Mouse (Mus musculus): ENCODE measurements around the gene Tmem88. TPM values are rescaled to one million over a fixed set of nuclear protein-coding genes. Genes with fewer than 3 reads are reported as not detected.

Tmem88 gene
- polyA plus RNA-seq, 1 experiment = 9.3 TPM

DNA sequence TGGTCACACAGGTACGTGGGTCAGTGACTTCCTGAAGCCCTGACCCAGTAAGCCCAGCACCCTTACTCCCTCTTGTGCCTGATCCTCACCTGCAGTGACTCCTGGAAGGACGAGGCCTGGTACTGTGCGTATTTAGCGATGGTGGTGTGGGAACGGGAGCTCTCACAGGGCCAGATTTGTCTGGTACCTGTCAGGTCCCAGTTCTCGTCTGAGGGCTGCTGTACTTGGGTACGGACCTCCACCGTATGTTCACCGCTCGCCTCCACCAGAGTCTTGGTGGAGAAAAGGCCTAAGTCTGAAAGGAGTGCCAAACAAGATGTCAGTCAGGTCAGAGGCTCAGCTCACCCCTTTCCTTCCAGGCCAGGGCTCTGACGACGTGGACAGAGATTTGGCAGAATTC, 4.0 kb upstream of the Tmem88 start:
- Histone ChIP-seq H3K36me3 (ENCODE audit: control insufficient read depth, insufficient read depth, low read length) (peaks cover 64% of the 10 kb centered on the region), H3K4me3 (ENCODE audit: control insufficient read depth, insufficient read depth, low read length) (no peak overlapping the region)

DNA sequence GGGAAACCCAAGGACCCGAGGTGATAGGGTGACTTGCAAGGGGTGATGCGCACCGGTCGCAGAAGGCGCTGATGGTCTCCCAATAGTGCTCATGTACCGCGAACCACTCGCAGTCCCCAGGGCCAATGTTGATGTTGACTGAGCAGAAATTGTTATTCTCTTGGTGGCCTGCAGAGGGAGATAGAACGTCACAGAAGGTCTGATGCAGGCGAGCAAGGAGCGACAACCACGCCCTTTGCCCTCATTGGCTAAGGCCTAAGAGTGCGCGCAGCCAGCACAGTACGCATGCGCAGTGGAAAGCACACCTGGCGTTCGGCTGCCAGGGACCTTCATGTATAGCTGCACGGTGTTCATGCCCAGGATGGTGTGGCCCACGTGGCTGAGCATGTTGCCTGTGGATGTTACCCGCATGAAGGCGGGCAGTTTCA, 3.2 kb upstream of the Tmem88 start:
- Histone ChIP-seq H3K27me3 (ENCODE audit: control insufficient read depth, insufficient read depth, low read length) (no peaks in the 10 kb centered on the region), H3K27ac (ENCODE audit: control insufficient read depth, insufficient read depth, low read length) (no peak overlapping the region), H3K4me3 (ENCODE audit: control insufficient read depth, insufficient read depth, low read length) (no peak overlapping the region), H3K4me1 (replicated peaks; ENCODE audit: control insufficient read depth, insufficient read depth, low read length) (peaks cover 12% of the 10 kb centered on the region), H3K36me3 (ENCODE audit: control insufficient read depth, insufficient read depth, low read length) (peaks cover 56% of the 10 kb centered on the region)
- DNase-seq = peak; percentile 89
- WGBS = 31% methylated on average over 22 of the region's 22 CpGs
- TF ChIP-seq POLR2A (IDR thresholded peaks at IDR 0.05; ENCODE audit: control insufficient read depth, extremely low read depth, insufficient read depth, low read length, poor library complexity) (peak; percentile 48), CTCF (IDR thresholded peaks at IDR 0.05; ENCODE audit: borderline replicate concordance, control insufficient read depth, extremely low read depth, insufficient read depth, low read length, poor library complexity) (peak; percentile 75; the same call in 1 of the 2 replicates)

More for the DNA sequence above, 4.0 kb upstream of the Tmem88 start:
- no peaks in the 10 kb centered on the region for H3K27me3 ChIP-seq (ENCODE audit: control insufficient read depth, insufficient read depth, low read length)
- no peak for DNase-seq
- H3K27ac ChIP-seq (ENCODE audit: control insufficient read depth, insufficient read depth, low read length) = no peak overlapping the region
- WGBS = 95% methylated on average over 12 of the region's 12 CpGs
- H3K4me1 ChIP-seq (replicated peaks; ENCODE audit: control insufficient read depth, insufficient read depth, low read length) = peaks cover 6% of the 10 kb centered on the region
- TF ChIP-seq CTCF (IDR thresholded peaks at IDR 0.05; ENCODE audit: borderline replicate concordance, control insufficient read depth, extremely low read depth, insufficient read depth, low read length, poor library complexity) (no peak), POLR2A (IDR thresholded peaks at IDR 0.05; ENCODE audit: control insufficient read depth, extremely low read depth, insufficient read depth, low read length, poor library complexity) (no peak)

DNA sequence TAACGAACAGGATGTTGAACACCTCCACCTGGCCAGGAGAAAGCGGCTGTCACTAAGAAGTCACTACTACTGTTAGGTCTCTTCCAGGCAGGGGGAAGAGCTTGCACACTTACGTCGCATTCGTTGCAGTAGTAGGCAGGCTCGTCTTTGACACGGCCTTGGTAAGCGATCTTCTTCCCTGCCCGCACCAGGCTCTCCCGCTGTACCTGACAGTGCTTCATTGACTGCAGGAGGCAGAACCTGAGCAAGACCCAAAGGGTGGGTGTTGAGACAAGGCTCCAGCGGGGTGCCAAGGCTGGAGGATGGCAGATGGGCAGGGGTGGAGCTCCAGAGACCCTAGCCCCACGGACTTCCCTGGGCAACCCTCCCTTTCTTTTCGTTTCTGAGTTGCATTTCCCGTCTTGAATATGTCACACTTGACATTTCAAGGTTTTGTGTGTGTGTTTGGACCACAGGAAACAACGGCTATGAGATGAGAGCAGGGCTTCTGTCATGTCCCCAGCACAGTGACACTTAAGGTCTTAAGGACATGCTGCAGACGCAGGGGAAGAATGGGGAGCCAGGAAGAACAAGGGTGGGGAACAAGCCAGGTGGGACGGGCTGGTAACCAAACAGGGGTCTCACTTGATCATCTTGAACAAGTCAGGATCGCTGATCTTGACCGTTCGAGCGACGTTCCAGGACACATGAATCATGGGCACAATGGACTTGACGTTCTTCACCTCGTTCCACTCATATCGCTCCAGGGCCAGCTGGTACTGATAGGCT, 2.2 kb upstream of the Tmem88 start:
- H3K4me3 ChIP-seq (ENCODE audit: control insufficient read depth, insufficient read depth, low read length) = no peak overlapping the region
- H3K36me3 ChIP-seq (ENCODE audit: control insufficient read depth, insufficient read depth, low read length) = peaks cover 47% of the 10 kb centered on the region
- DNase-seq = no peak
- H3K27ac ChIP-seq (ENCODE audit: control insufficient read depth, insufficient read depth, low read length) = no peak overlapping the region
- H3K27me3 ChIP-seq (ENCODE audit: control insufficient read depth, insufficient read depth, low read length) = no peaks in the 10 kb centered on the region
- no peak for TF ChIP-seq CTCF (IDR thresholded peaks at IDR 0.05; ENCODE audit: borderline replicate concordance, control insufficient read depth, extremely low read depth, insufficient read depth, low read length, poor library complexity)
- no peak for TF ChIP-seq POLR2A (IDR thresholded peaks at IDR 0.05; ENCODE audit: control insufficient read depth, extremely low read depth, insufficient read depth, low read length, poor library complexity)
- WGBS = 97% methylated on average over 25 of the region's 25 CpGs
- peaks cover 13% of the 10 kb centered on the region for H3K4me1 ChIP-seq (replicated peaks; ENCODE audit: control insufficient read depth, insufficient read depth, low read length)

DNA sequence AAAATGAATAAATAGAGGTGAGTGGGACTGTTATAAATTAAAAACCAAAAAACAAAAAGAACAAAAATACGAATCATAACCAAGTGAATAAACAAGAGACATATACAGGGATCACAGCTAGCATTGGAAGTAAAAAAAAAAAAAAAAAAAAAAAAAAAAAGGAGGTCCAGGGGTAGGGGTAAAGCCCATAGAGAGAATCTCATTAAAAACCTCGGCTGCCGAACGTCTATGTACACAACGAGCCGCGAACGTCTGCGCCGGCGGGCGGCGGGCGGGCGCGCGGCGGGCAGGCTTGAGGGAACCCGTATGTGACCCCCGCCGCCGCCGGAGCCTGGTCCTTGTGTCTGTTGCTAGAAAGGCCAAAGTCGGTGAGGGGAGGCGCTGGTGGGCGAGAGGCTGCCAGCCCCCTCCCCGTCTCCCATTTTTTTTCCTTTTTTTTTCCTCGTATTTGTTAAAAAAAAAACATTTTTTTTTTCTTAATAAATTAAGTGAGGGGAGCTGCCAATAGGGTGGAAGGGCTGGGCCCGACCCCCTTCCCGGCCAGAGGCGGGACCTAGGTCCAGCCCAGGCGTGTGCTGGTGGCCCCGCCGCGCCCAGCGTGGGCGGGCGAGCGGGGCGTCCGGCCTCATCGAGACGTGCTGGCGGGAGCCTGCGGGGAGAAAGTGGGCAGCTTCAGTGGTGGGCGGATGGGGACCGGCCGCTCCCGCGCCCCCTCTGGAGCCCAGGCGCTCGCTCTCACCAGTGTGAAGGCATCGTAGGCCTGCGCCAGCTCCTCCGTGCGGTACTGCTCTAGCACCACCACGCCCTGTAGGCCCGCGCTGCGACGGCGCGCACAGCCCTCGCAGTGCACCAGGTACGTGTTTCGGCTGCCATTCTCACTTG, 1.4 kb upstream of the Tmem88 start:
- peaks cover 38% of the 10 kb centered on the region for H3K36me3 ChIP-seq (ENCODE audit: control insufficient read depth, insufficient read depth, low read length)
- H3K27me3 ChIP-seq (ENCODE audit: control insufficient read depth, insufficient read depth, low read length) = no peaks in the 10 kb centered on the region
- TF ChIP-seq CTCF (IDR thresholded peaks at IDR 0.05; ENCODE audit: borderline replicate concordance, control insufficient read depth, extremely low read depth, insufficient read depth, low read length, poor library complexity) (no peak), POLR2A (IDR thresholded peaks at IDR 0.05; ENCODE audit: control insufficient read depth, extremely low read depth, insufficient read depth, low read length, poor library complexity) (no peak)
- DNase-seq = no peak
- no peak overlapping the region for H3K27ac ChIP-seq (ENCODE audit: control insufficient read depth, insufficient read depth, low read length)
- no peak overlapping the region for H3K4me3 ChIP-seq (ENCODE audit: control insufficient read depth, insufficient read depth, low read length)
- peaks cover 15% of the 10 kb centered on the region for H3K4me1 ChIP-seq (replicated peaks; ENCODE audit: control insufficient read depth, insufficient read depth, low read length)
- WGBS = 97% methylated on average over 66 of the region's 66 CpGs

DNA sequence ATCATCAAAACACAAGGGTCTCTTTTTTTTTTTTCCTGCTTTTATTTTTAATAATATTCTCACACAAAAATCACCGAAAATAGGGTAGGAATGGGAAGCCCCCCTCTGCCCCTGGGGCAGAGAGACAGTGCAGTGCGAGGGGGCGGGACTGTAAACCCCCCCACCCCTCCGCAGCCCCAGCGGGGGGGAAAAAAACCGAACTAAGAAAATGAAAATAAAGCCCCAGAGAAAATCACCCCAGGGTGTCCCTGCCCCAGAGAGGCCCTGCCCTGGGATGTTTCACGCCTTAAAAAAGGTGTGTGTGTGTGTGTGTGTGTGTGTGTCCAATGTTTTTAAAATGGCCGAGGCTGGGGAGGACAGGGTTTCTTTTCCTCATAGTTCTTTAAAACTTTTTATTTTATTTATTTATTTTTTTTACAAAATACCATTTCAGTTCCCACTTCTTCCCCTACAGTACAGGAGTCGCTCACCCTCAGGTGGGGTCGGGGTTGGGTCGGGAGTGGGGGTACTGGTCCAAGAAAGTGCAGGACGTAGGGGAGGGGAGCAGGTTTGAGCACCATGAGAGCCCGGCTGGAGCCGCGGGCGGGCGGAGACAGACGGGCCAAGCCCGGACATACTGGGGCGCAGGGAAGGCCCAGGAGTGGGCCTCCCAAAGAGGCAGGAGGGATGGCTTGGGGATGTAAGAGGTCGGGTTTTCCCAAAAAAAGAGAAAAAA, 609 bp upstream of the Tmem88 start:
- H3K4me3 ChIP-seq (ENCODE audit: control insufficient read depth, insufficient read depth, low read length) = no peak overlapping the region
- H3K4me1 ChIP-seq (replicated peaks; ENCODE audit: control insufficient read depth, insufficient read depth, low read length) = peaks cover 17% of the 10 kb centered on the region
- no peak for DNase-seq
- H3K27ac ChIP-seq (ENCODE audit: control insufficient read depth, insufficient read depth, low read length) = no peak overlapping the region
- H3K36me3 ChIP-seq (ENCODE audit: control insufficient read depth, insufficient read depth, low read length) = peaks cover 30% of the 10 kb centered on the region
- WGBS = 91% methylated on average over 21 of the region's 21 CpGs
- no peak for TF ChIP-seq CTCF (IDR thresholded peaks at IDR 0.05; ENCODE audit: borderline replicate concordance, control insufficient read depth, extremely low read depth, insufficient read depth, low read length, poor library complexity)
- TF ChIP-seq POLR2A (IDR thresholded peaks at IDR 0.05; ENCODE audit: control insufficient read depth, extremely low read depth, insufficient read depth, low read length, poor library complexity) = no peak
- H3K27me3 ChIP-seq (ENCODE audit: control insufficient read depth, insufficient read depth, low read length) = no peaks in the 10 kb centered on the region

DNA sequence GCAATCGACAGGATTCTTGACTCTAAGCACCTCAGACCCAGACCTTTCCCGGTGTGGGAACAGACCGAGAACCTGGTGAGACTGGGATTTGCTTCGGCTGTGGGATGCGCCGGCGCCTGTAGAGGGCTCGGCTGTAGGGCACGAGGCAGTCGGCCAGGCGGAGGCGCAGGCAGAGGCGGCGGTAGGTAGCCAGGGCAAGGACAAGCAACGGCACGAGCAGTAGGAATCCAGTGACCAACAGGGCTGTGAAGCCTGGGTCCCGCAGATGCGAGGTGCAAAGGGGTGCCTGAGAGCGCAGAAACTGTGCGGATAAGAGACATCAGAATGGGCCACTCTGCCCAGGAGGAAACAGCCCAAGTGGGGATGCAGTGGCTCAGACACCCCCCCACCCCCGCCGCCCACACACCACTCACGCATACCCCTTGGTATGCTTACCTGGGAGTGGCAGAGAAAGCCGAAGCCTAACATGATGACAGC, 415 bp downstream of the Tmem88 start:
- DNase-seq = no peak
- 88% methylated on average over 24 of the region's 24 CpGs for WGBS
- Histone ChIP-seq H3K4me3 (ENCODE audit: control insufficient read depth, insufficient read depth, low read length) (no peak overlapping the region), H3K27me3 (ENCODE audit: control insufficient read depth, insufficient read depth, low read length) (no peaks in the 10 kb centered on the region), H3K4me1 (replicated peaks; ENCODE audit: control insufficient read depth, insufficient read depth, low read length) (peaks cover 17% of the 10 kb centered on the region), H3K27ac (ENCODE audit: control insufficient read depth, insufficient read depth, low read length) (no peak overlapping the region), H3K36me3 (ENCODE audit: control insufficient read depth, insufficient read depth, low read length) (peaks cover 24% of the 10 kb centered on the region)
- TF ChIP-seq POLR2A (IDR thresholded peaks at IDR 0.05; ENCODE audit: control insufficient read depth, extremely low read depth, insufficient read depth, low read length, poor library complexity) (no peak), CTCF (IDR thresholded peaks at IDR 0.05; ENCODE audit: borderline replicate concordance, control insufficient read depth, extremely low read depth, insufficient read depth, low read length, poor library complexity) (no peak)

All from thymus, adult 2 months (tissue).